Mouse (Mus musculus): Measurements from ENCODE around the gene Rab30.

The Rab30 gene

GRCm38 (mm10) chr7:92842254-92842653, 100.9 kb downstream of the Rab30 start:
- no peak for DNase-seq (ENCODE audit: low spot score in 2 of 2)

- no peak for DNase-seq (ENCODE audit: low spot score in 2 of 2)
Measured at GRCm38 (mm10) chr7:92848246-92848645, 106.8 kb downstream of the Rab30 start.

DNA sequence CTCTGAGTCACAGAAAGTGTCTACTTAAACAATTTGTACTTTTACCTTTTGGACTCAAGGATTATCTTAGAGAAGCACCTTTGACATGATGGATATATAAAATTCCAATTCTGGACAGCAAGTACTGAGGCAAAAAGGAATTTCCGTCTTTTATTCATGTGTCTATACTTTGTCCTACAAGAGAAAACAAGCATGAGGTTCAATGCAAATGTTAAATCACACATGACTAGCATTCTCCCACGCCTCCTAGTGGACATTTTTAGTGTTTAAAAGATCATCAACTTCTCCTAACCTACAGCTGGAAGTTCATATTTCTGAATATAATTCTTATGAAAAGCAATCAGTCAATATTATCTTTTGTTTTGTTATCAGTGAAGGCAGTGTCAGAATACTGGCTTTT, 125.1 kb downstream of the Rab30 start:
- peak in 1 of 2 experiments; percentile 43 for DNase-seq (ENCODE audit: low spot score in 2 of 2)

- no peak for DNase-seq (ENCODE audit: low spot score in 2 of 2)
Measured at GRCm38 (mm10) chr7:92870161-92870560, 128.8 kb downstream of the Rab30 start.

DNA sequence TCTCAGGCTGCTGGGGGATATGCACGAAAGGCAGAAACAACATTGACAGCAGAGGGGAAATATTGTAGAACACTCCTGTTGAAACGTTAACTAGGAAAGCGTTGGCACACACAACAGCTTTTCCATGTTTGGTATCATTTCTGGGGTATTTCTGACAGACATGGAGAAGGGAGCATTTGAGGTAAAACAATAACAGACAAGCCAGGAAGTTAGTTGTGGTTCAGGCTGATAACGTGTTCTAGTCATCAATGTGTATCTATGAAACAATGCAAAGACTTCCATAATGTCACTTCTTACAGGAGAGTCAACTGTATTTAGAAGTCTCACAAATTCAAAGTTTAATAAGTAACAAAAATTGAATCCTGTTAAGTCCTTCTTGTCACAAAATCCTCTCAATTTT, 130.2 kb downstream of the Rab30 start:
- DNase-seq (ENCODE audit: low spot score in 2 of 2) = no peak

GRCm38 (mm10) chr7:92874116-92874675, 132.8 kb downstream of the Rab30 start, which contains the start of the genes Ddias and Prcp:
Gene Ddias (minus strand): TSS chr7:92874247.
Gene Prcp (plus strand): TSS chr7:92874470.
- peak; percentile 87 to 93 for DNase-seq (ENCODE audit: low spot score in 2 of 2)

- peak; percentile 81 to 86 for DNase-seq (ENCODE audit: low spot score in 2 of 2)
Measured at GRCm38 (mm10) chr7:92874761-92875408, 133.5 kb downstream of the Rab30 start.

DNA sequence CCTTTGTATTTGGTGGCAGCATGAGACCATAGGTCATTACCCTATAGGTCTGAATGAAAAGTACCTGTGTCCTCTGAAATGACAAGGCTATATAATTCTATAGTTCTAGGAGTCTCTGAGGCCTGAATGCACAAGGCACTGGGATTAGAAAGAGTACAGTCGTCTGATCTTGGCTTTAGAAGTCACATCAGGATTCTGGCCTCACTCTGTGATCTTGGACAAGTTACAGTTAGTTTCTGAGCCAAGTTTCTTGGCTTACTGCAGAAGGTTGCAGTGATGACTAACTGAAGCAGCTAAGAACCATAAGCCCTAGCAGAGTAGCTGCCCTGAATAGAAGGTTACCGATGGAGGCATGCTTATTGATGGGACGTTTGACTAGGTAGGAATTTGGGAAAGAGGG, 134.7 kb downstream of the Rab30 start:
- no peak for DNase-seq (ENCODE audit: low spot score in 2 of 2)

DNA sequence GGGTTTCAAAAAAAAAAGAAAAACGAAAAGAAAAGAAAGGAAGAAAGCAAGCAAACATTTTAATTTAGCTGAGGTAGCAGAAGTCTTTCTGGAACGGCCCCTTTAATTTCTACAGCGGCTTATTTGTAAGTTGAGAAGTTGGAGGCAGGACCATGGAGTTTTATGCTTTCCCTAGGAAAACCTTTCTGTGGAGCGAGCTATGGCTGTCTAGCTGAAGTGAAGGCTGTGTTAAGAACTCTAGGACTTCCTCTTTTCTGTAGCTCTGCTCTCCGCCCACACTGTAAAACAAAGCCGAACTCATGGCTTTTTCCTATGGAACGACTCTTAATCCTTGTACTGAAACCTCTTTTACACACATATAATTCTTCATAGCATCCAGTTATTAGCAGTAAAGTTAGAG, 135.1 kb downstream of the Rab30 start:
- no peak for DNase-seq (ENCODE audit: low spot score in 2 of 2)

GRCm38 (mm10) chr7:92878575-92879285, 137.3 kb downstream of the Rab30 start:
- no peak for DNase-seq (ENCODE audit: low spot score in 2 of 2)

- no peak for DNase-seq (ENCODE audit: low spot score in 2 of 2)
Measured at GRCm38 (mm10) chr7:92883850-92884716, 142.7 kb downstream of the Rab30 start.

GRCm38 (mm10) chr7:92884998-92885660, 143.7 kb downstream of the Rab30 start:
- no peak for DNase-seq (ENCODE audit: low spot score in 2 of 2)

DNA sequence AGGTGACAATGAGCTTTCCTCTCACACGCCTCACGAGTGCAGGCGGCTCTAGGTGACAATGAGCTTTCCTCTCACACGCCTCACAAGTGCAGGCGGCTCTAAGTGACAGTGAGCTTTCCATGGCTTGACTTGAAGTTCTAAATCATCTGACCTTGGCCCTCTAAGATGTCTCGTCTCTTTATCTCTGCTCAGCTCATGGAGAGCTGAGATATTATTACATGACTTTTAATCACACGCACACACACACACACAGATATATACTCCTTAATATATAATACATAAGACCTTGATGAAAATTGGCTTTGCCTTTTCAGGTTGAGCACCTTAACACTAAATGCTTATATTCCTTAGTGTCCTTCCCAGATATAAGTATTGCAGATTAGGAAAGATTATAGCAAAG, 145.4 kb downstream of the Rab30 start:
- no peak for DNase-seq (ENCODE audit: low spot score in 2 of 2)

DNA sequence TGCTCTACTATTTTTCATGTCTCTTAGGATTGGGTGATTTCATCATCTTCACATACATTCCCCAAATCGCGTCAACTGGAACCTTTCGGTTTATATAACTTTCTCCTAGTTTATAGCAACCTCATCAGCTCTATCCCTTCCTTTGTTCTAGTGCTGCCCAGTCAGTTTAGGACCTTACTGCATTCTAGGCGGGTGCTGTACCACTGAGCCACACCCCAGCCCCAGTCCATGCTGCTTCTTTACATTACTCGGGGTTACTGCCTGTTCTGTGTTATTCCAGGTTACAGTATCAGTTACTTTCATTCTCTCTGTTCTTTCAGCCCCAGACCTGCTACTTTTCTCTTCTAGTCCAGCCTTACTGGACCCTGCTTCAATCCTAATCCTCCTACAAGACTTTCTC, 145.8 kb downstream of the Rab30 start:
- DNase-seq (ENCODE audit: low spot score in 2 of 2) = no peak

- no peak for DNase-seq (ENCODE audit: low spot score in 2 of 2)
Measured at GRCm38 (mm10) chr7:92890211-92890610, 148.8 kb downstream of the Rab30 start.

- DNase-seq (ENCODE audit: low spot score in 2 of 2) = no peak
Measured at GRCm38 (mm10) chr7:92890618-92891230, 149.3 kb downstream of the Rab30 start.

DNA sequence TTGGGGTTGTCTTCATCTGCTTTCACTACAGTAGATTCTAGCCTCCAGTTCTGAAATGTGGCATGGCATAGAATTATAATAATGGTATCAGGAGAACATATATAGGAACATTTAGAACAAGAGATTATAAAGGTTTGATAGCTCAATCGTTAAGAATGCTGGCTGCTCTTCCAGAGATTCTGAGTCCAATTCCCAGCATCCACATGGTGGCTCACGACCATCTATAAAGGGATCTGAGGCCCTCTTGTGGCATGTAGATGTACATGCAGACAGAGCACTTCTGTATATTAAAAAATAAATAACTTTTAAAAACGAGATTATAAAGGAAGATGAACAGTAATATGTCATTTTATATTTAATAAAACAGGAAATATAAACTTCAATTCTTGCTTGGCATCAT, 152.1 kb downstream of the Rab30 start:
- DNase-seq (ENCODE audit: low spot score in 2 of 2) = no peak

Data from thymus, postnatal 10 days (tissue).